Mouse (Mus musculus): Measurements from ENCODE around the gene Olfr1441. TPM values are rescaled to one million over a fixed set of nuclear protein-coding genes. Genes with fewer than 3 reads are reported as not detected.

Gene Olfr1441
- not detected for polyA plus RNA-seq (2012; fragmentation: generic; extraction: Trizol)
- long read RNA-seq, experiment 1 = 0 reads
- long read RNA-seq, experiment 2 = 0 reads

DNA sequence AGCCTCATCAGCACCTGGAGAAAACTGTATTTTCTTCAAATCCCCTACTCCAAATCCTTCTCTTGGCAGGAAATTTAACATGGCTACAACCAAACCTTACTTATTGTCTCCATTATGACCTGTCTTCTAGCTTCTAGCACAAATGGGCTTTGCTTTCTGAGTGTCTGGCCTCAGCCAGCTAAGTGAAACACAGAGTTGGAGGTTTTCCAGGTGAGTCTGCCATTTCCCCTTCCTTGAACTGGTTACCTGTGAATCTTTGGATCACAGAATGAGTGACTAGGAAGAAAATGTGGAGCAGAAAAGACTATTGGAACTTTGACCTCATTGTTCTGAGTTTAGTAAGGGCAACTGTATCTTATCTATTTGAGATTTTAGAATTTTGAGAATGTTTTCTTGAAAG, at the start of gene Olfr1441:
Gene Olfr1441 (plus strand): TSS at position 73 of the 400 bp plus-strand sequence.
- Histone ChIP-seq H3K79me2 (ENCODE audit: control insufficient read depth, insufficient read depth) (no peaks in the 10 kb centered on the region), H3K4me3 (ENCODE audit: insufficient read depth, poor library complexity, severe bottlenecking) (no peak within 1 kb of the TSS), H3K27me3 (ENCODE audit: control insufficient read depth, insufficient read depth, insufficient read length) (no peaks in the 10 kb centered on the region), H3K36me3 (ENCODE audit: control insufficient read depth, insufficient read depth) (no peaks in the 10 kb centered on the region), H3ac (ENCODE audit: control insufficient read depth, insufficient read length, low read depth) (no peak within 1 kb of the TSS), H3K79me3 (ENCODE audit: low read depth) (no peaks in the 10 kb centered on the region)
- no peak for TF ChIP-seq FOSL1 (IDR thresholded peaks at IDR 0.05; ENCODE audit: insufficient read depth, low read length, poor library complexity, severe bottlenecking)
- TF ChIP-seq USF1 (IDR thresholded peaks at IDR 0.05; ENCODE audit: low read depth) = no peak
- no peak for TF ChIP-seq CEBPB (IDR thresholded peaks at IDR 0.05; ENCODE audit: low read depth)

DNA sequence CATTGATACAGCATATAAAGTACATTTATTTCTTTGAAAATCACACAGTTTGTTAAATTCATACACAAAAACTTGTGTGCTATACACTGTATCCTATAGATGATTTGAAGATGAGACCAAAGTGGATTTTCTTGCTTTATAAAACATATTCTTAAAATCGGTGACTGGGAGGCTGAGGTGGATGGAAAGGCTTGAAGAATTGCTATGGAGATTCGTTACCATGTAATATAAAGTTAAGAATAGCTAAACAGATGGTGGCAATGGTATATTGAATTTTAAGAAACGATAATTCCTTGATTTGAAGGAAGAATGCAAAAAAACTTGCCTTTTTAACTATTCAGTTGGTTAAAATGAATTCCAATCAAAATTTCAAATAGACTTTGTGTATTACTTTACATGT, 44.2 kb upstream of the Olfr1441 start:
- Histone ChIP-seq H3K36me3 (ENCODE audit: control insufficient read depth, insufficient read depth) (no peaks in the 10 kb centered on the region), H3K79me3 (ENCODE audit: low read depth) (no peaks in the 10 kb centered on the region), H3K27me3 (ENCODE audit: control insufficient read depth, insufficient read depth, insufficient read length) (no peaks in the 10 kb centered on the region), H3K79me2 (ENCODE audit: control insufficient read depth, insufficient read depth) (no peaks in the 10 kb centered on the region), H3K4me3 (ENCODE audit: insufficient read depth, poor library complexity, severe bottlenecking) (no peak overlapping the region), H3ac (ENCODE audit: control insufficient read depth, insufficient read length, low read depth) (no peak overlapping the region)
- TF ChIP-seq USF1 (IDR thresholded peaks at IDR 0.05; ENCODE audit: low read depth) (no peak), CTCF (IDR thresholded peaks at IDR 0.05; ENCODE audit: control insufficient read depth, insufficient read depth, insufficient read length) (no peak), MAX (IDR thresholded peaks at IDR 0.05) (no peak), MYOG (IDR thresholded peaks at IDR 0.05; ENCODE audit: control insufficient read depth, extremely low read depth, insufficient read length) (no peak), FOSL1 (IDR thresholded peaks at IDR 0.05; ENCODE audit: insufficient read depth, low read length, poor library complexity, severe bottlenecking) (no peak), MYOD1 (IDR thresholded peaks at IDR 0.05; ENCODE audit: control insufficient read depth, insufficient read length, low read depth) (no peak), CEBPB (IDR thresholded peaks at IDR 0.05; ENCODE audit: low read depth) (no peak)

DNA sequence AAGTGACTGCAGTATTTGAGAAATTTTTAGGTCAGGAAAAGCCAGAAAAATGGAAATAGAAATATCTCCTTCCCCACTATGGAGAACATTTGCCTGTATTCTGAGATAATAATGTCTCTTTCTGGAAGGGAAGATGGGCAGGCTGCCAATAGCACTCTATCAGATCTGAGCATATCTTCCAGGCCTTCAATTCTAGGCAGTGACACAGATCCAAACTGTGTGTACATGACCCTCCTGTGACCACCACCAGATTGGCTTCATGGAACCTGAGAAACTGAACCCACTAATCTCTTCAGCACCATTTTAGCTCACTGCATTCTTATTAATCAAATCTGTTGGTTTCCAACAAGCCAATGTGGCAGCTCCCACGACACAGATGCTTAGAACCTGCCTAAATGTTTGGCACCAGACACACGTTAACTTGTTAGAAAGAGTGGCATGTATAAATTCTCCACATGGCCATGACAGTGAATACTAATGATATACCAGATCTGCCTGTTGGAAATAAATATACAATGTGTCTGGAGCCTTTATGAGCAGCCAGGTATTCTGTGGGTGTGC, 42.7 kb upstream of the Olfr1441 start:
- no peak overlapping the region for H3K4me3 ChIP-seq (ENCODE audit: insufficient read depth, poor library complexity, severe bottlenecking)
- H3K27me3 ChIP-seq (ENCODE audit: control insufficient read depth, insufficient read depth, insufficient read length) = no peaks in the 10 kb centered on the region
- H3K79me2 ChIP-seq (ENCODE audit: control insufficient read depth, insufficient read depth) = no peaks in the 10 kb centered on the region
- H3ac ChIP-seq (ENCODE audit: control insufficient read depth, insufficient read length, low read depth) = no peak overlapping the region
- TF ChIP-seq MYOD1 (IDR thresholded peaks at IDR 0.05; ENCODE audit: control insufficient read depth, insufficient read length, low read depth) (no peak), CTCF (IDR thresholded peaks at IDR 0.05; ENCODE audit: control insufficient read depth, insufficient read depth, insufficient read length) (no peak), MAX (IDR thresholded peaks at IDR 0.05) (no peak), FOSL1 (IDR thresholded peaks at IDR 0.05; ENCODE audit: insufficient read depth, low read length, poor library complexity, severe bottlenecking) (no peak), MYOG (IDR thresholded peaks at IDR 0.05; ENCODE audit: control insufficient read depth, extremely low read depth, insufficient read length) (no peak), USF1 (IDR thresholded peaks at IDR 0.05; ENCODE audit: low read depth) (no peak), CEBPB (IDR thresholded peaks at IDR 0.05; ENCODE audit: low read depth) (no peak)
- H3K79me3 ChIP-seq (ENCODE audit: low read depth) = no peaks in the 10 kb centered on the region
- no peaks in the 10 kb centered on the region for H3K36me3 ChIP-seq (ENCODE audit: control insufficient read depth, insufficient read depth)

GRCm38 (mm10) chr19:12386979-12387378, 30.3 kb upstream of the Olfr1441 start, which contains the start of gene Olfr1440:
Gene Olfr1440 (plus strand): TSS chr19:12387279.
- TF ChIP-seq FOSL1 (IDR thresholded peaks at IDR 0.05; ENCODE audit: insufficient read depth, low read length, poor library complexity, severe bottlenecking) (no peak), CEBPB (IDR thresholded peaks at IDR 0.05; ENCODE audit: low read depth) (no peak), MYOG (IDR thresholded peaks at IDR 0.05; ENCODE audit: control insufficient read depth, extremely low read depth, insufficient read length) (no peak), USF1 (IDR thresholded peaks at IDR 0.05; ENCODE audit: low read depth) (no peak), MAX (IDR thresholded peaks at IDR 0.05) (no peak), CTCF (IDR thresholded peaks at IDR 0.05; ENCODE audit: control insufficient read depth, insufficient read depth, insufficient read length) (no peak), MYOD1 (IDR thresholded peaks at IDR 0.05; ENCODE audit: control insufficient read depth, insufficient read length, low read depth) (no peak)
- no peak within 1 kb of the TSS for H3ac ChIP-seq (ENCODE audit: control insufficient read depth, insufficient read length, low read depth)
- H3K79me3 ChIP-seq (ENCODE audit: low read depth) = no peaks in the 10 kb centered on the region
- H3K79me2 ChIP-seq (ENCODE audit: control insufficient read depth, insufficient read depth) = no peaks in the 10 kb centered on the region
- H3K4me3 ChIP-seq (ENCODE audit: insufficient read depth, poor library complexity, severe bottlenecking) = no peak within 1 kb of the TSS
- no peaks in the 10 kb centered on the region for H3K36me3 ChIP-seq (ENCODE audit: control insufficient read depth, insufficient read depth)
- no peaks in the 10 kb centered on the region for H3K27me3 ChIP-seq (ENCODE audit: control insufficient read depth, insufficient read depth, insufficient read length)

- Histone ChIP-seq H3K4me3 (ENCODE audit: insufficient read depth, poor library complexity, severe bottlenecking) (no peak overlapping the region), H3ac (ENCODE audit: control insufficient read depth, insufficient read length, low read depth) (no peak overlapping the region), H3K79me2 (ENCODE audit: control insufficient read depth, insufficient read depth) (no peaks in the 10 kb centered on the region), H3K36me3 (ENCODE audit: control insufficient read depth, insufficient read depth) (no peaks in the 10 kb centered on the region), H3K79me3 (ENCODE audit: low read depth) (no peaks in the 10 kb centered on the region), H3K27me3 (ENCODE audit: control insufficient read depth, insufficient read depth, insufficient read length) (no peaks in the 10 kb centered on the region)
- TF ChIP-seq MYOG (IDR thresholded peaks at IDR 0.05; ENCODE audit: control insufficient read depth, extremely low read depth, insufficient read length) (no peak), CTCF (IDR thresholded peaks at IDR 0.05; ENCODE audit: control insufficient read depth, insufficient read depth, insufficient read length) (no peak), FOSL1 (IDR thresholded peaks at IDR 0.05; ENCODE audit: insufficient read depth, low read length, poor library complexity, severe bottlenecking) (no peak), MAX (IDR thresholded peaks at IDR 0.05) (no peak), MYOD1 (IDR thresholded peaks at IDR 0.05; ENCODE audit: control insufficient read depth, insufficient read length, low read depth) (no peak), CEBPB (IDR thresholded peaks at IDR 0.05; ENCODE audit: low read depth) (no peak), USF1 (IDR thresholded peaks at IDR 0.05; ENCODE audit: low read depth) (no peak)
Observed at GRCm38 (mm10) chr19:12413737-12414136, 3.5 kb upstream of the Olfr1441 start.

DNA sequence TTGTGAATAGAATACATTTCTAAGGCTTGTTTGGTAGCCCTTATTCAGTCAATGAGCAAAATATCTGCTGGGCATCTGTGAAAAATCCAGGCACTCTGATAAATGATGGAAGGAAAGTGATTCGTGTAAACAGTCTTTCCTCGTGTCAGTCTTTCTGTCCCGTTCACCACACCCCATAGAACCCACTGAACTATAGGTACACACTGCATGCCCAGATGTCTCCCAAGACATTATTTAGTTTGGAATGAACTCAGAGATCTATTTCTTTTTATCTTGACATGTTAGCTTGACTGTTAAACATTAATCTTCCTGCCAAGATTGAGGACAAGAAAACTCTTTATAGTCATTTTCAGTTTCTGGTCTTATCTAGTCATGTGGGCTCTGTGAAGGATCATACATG, 1.1 kb downstream of the Olfr1441 start:
- no peaks in the 10 kb centered on the region for H3K79me3 ChIP-seq (ENCODE audit: low read depth)
- TF ChIP-seq USF1 (IDR thresholded peaks at IDR 0.05; ENCODE audit: low read depth) (no peak), MYOG (IDR thresholded peaks at IDR 0.05; ENCODE audit: control insufficient read depth, extremely low read depth, insufficient read length) (no peak), MYOD1 (IDR thresholded peaks at IDR 0.05; ENCODE audit: control insufficient read depth, insufficient read length, low read depth) (no peak), MAX (IDR thresholded peaks at IDR 0.05) (no peak), FOSL1 (IDR thresholded peaks at IDR 0.05; ENCODE audit: insufficient read depth, low read length, poor library complexity, severe bottlenecking) (no peak), CEBPB (IDR thresholded peaks at IDR 0.05; ENCODE audit: low read depth) (no peak), CTCF (IDR thresholded peaks at IDR 0.05; ENCODE audit: control insufficient read depth, insufficient read depth, insufficient read length) (no peak)
- no peak overlapping the region for H3K4me3 ChIP-seq (ENCODE audit: insufficient read depth, poor library complexity, severe bottlenecking)
- no peaks in the 10 kb centered on the region for H3K36me3 ChIP-seq (ENCODE audit: control insufficient read depth, insufficient read depth)
- H3K79me2 ChIP-seq (ENCODE audit: control insufficient read depth, insufficient read depth) = no peaks in the 10 kb centered on the region
- no peaks in the 10 kb centered on the region for H3K27me3 ChIP-seq (ENCODE audit: control insufficient read depth, insufficient read depth, insufficient read length)
- H3ac ChIP-seq (ENCODE audit: control insufficient read depth, insufficient read length, low read depth) = no peak overlapping the region
